Mouse (Mus musculus) heart, adult 10 weeks (tissue): ENCODE data around the gene Cd209a. TPM values are rescaled to one million over a fixed set of nuclear protein-coding genes. Genes with fewer than 3 reads are reported as not detected.

Experiments
- polyA plus RNA-seq: library from polyadenylated mRNA; stranded (reverse); fragments of 350-450 nt; fragmentation: Illumina TruSeq; extraction: RNeasy Lipid Tissue Mini Kit (QIAGEN cat#74804); gene quantifications from one replicate; pipeline ENCODE4 v1.2.3, GENCODE M21; 2014; ENCODE audit warnings: low read depth, low replicate concordance

Gene Cd209a
- 0.76 TPM for polyA plus RNA-seq

DNA sequence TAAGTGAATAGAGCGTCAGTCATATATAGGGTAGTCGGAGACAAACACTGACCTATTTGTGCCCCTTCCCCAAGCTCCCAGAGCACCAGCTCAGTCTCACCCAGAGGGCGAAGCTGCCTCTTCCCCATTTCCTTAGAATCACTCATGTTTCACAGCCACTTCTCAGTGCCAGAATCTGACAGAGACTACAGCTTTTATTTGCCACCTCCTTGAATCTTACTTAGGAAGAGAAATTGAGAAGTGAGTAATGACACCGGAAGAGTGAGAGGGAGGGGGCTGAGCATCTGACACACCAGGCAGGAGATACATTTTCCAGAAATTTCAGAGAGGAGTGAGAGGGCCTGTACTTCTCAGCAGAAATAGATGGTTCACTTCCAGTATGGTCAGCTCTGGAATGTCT, at the start of gene Cd209a:
TSS of gene Cd209a (minus strand) at position 224 of the 400 bp plus-strand sequence.

DNA sequence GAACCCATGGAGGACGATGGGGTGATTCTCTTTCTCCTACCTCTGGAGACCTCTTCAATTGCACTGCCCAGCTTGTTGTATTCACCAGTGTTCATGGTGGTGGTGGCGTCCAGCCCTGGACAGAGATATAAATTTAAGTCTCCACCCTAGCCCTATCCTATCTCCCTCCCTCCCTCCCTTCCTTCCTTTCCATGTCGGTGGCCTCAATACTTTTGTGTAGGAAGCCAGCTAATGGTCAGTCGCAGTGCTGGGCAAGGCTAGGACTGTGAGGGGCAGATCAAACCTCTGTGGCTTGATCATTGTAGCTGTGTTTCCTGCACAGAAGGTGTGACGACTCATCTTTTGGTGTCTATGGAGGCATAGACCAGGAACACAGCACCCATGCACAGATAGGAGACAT, 28.2 kb downstream of the Cd209a start, which contains the start of gene Clec4g:
TSS of gene Clec4g (minus strand) at position 101 of the 400 bp plus-strand sequence.

DNA sequence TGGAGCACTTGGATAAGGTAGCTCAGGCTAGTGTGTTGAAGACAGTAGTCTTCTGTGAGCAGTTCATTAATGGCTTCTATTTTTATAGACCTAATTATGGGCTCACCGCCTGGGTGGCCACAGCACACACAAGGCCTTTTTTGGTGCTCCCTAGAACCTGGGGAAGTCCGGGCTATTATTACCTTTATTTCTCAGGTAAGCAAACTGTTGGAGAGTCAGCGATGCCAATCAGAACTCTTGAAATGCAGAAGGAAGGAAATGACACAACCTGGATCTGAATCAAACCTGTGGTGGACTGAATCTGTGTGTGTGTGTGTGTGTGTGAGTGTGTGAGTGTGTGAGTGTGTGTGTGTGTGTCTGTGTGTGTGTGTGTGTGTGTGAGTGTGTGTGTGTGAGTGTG, 54.7 kb downstream of the Cd209a start, which contains the start of gene Fcer2a:
TSS of gene Fcer2a (minus strand) at position 55 of the 400 bp plus-strand sequence.

Other genes with a start within 250 kb of the Cd209a start
- gene Mcoln1, start 248.5 kb downstream of the Cd209a start, polyA plus RNA-seq: 39.1 TPM
- 19.1 TPM for gene Pnpla6, start 233.6 kb downstream of the Cd209a start, polyA plus RNA-seq
- gene C330021F23Rik, start 181.0 kb downstream of the Cd209a start, polyA plus RNA-seq: not detected
- 1.6 TPM for gene Camsap3, start 161.7 kb downstream of the Cd209a start, polyA plus RNA-seq
- 16.1 TPM for gene Xab2, start 127.7 kb downstream of the Cd209a start, polyA plus RNA-seq
- gene Pet100, start 127.4 kb downstream of the Cd209a start, polyA plus RNA-seq: 38.0 TPM
- not detected for gene Pcp2, start 123.4 kb downstream of the Cd209a start, polyA plus RNA-seq
- gene Stxbp2, start 118.0 kb downstream of the Cd209a start, polyA plus RNA-seq: 9.3 TPM
- 5.4 TPM for gene Retn, start 93.2 kb downstream of the Cd209a start, polyA plus RNA-seq
- gene Mcemp1, start 83.2 kb downstream of the Cd209a start, polyA plus RNA-seq: not detected
- 5.2 TPM for gene Fcor, start 76.6 kb downstream of the Cd209a start, polyA plus RNA-seq
- 24.2 TPM for gene Trappc5, start 72.7 kb downstream of the Cd209a start, polyA plus RNA-seq
- gene Fcer2a, start 54.8 kb downstream of the Cd209a start, polyA plus RNA-seq: 0.73 TPM
- 0.99 TPM for gene Clec4g, start 28.3 kb downstream of the Cd209a start, polyA plus RNA-seq
- not detected for gene Cd209e, start 105.3 kb upstream of the Cd209a start, polyA plus RNA-seq
- not detected for gene Cd209d, start 129.6 kb upstream of the Cd209a start, polyA plus RNA-seq
- gene Cd209b, start 177.9 kb upstream of the Cd209a start, polyA plus RNA-seq: 0.52 TPM
- gene Cd209c, start 205.8 kb upstream of the Cd209a start, polyA plus RNA-seq: 0.29 TPM